Mouse (Mus musculus): Measurements from ENCODE around the gene Prdm11. TPM values are rescaled to one million over a fixed set of nuclear protein-coding genes. Genes with fewer than 3 reads are reported as not detected.

Prdm11 gene
- polyA plus RNA-seq, 1 experiment, result 11.8 TPM

GRCm38 (mm10) chr2:92941463-92941862, 104.5 kb downstream of the Prdm11 start:
- no peak for DNase-seq (ENCODE audit: low read depth)
- TF ChIP-seq CTCF (IDR thresholded peaks at IDR 0.05; ENCODE audit: borderline replicate concordance, extremely low read depth, insufficient read depth, insufficient read length), result no peak
- no peak for TF ChIP-seq POLR2A (IDR thresholded peaks at IDR 0.05; ENCODE audit: borderline replicate concordance, extremely low read depth, insufficient read depth, insufficient read length, poor library complexity, severe bottlenecking)

- no peak for DNase-seq (ENCODE audit: low read depth)
- TF ChIP-seq CTCF (IDR thresholded peaks at IDR 0.05; ENCODE audit: borderline replicate concordance, extremely low read depth, insufficient read depth, insufficient read length), result no peak
- TF ChIP-seq POLR2A (IDR thresholded peaks at IDR 0.05; ENCODE audit: borderline replicate concordance, extremely low read depth, insufficient read depth, insufficient read length, poor library complexity, severe bottlenecking), result no peak
Measured at GRCm38 (mm10) chr2:92940963-92941362, 105.0 kb downstream of the Prdm11 start.

GRCm38 (mm10) chr2:92938827-92939226, 107.1 kb downstream of the Prdm11 start:
- no peak for TF ChIP-seq POLR2A (IDR thresholded peaks at IDR 0.05; ENCODE audit: borderline replicate concordance, extremely low read depth, insufficient read depth, insufficient read length, poor library complexity, severe bottlenecking)
- TF ChIP-seq CTCF (IDR thresholded peaks at IDR 0.05; ENCODE audit: borderline replicate concordance, extremely low read depth, insufficient read depth, insufficient read length), result no peak
- no peak for DNase-seq (ENCODE audit: low read depth)

GRCm38 (mm10) chr2:92938063-92938462, 107.9 kb downstream of the Prdm11 start:
- TF ChIP-seq POLR2A (IDR thresholded peaks at IDR 0.05; ENCODE audit: borderline replicate concordance, extremely low read depth, insufficient read depth, insufficient read length, poor library complexity, severe bottlenecking) (no peak), CTCF (IDR thresholded peaks at IDR 0.05; ENCODE audit: borderline replicate concordance, extremely low read depth, insufficient read depth, insufficient read length) (no peak)
- no peak for DNase-seq (ENCODE audit: low read depth)

- DNase-seq (ENCODE audit: low read depth), result peak; percentile 26
- TF ChIP-seq POLR2A (IDR thresholded peaks at IDR 0.05; ENCODE audit: borderline replicate concordance, extremely low read depth, insufficient read depth, insufficient read length, poor library complexity, severe bottlenecking), result no peak
- no peak for TF ChIP-seq CTCF (IDR thresholded peaks at IDR 0.05; ENCODE audit: borderline replicate concordance, extremely low read depth, insufficient read depth, insufficient read length)
Measured at GRCm38 (mm10) chr2:92935483-92935882, 110.5 kb downstream of the Prdm11 start.

GRCm38 (mm10) chr2:92934312-92934982, 111.5 kb downstream of the Prdm11 start:
- peak; percentile 85 for DNase-seq (ENCODE audit: low read depth)
- TF ChIP-seq POLR2A (IDR thresholded peaks at IDR 0.05; ENCODE audit: borderline replicate concordance, extremely low read depth, insufficient read depth, insufficient read length, poor library complexity, severe bottlenecking), result no peak
- no peak for TF ChIP-seq CTCF (IDR thresholded peaks at IDR 0.05; ENCODE audit: borderline replicate concordance, extremely low read depth, insufficient read depth, insufficient read length)

GRCm38 (mm10) chr2:92933379-92933778, 112.6 kb downstream of the Prdm11 start:
- DNase-seq (ENCODE audit: low read depth), result no peak

GRCm38 (mm10) chr2:92931061-92931460, 114.9 kb downstream of the Prdm11 start:
- no peak for TF ChIP-seq POLR2A (IDR thresholded peaks at IDR 0.05; ENCODE audit: borderline replicate concordance, extremely low read depth, insufficient read depth, insufficient read length, poor library complexity, severe bottlenecking)
- TF ChIP-seq CTCF (IDR thresholded peaks at IDR 0.05; ENCODE audit: borderline replicate concordance, extremely low read depth, insufficient read depth, insufficient read length), result no peak
- DNase-seq (ENCODE audit: low read depth), result no peak

More at GRCm38 (mm10) chr2:92933379-92933778, 112.6 kb downstream of the Prdm11 start:
- TF ChIP-seq CTCF (IDR thresholded peaks at IDR 0.05; ENCODE audit: borderline replicate concordance, extremely low read depth, insufficient read depth, insufficient read length) (no peak), POLR2A (IDR thresholded peaks at IDR 0.05; ENCODE audit: borderline replicate concordance, extremely low read depth, insufficient read depth, insufficient read length, poor library complexity, severe bottlenecking) (no peak)

GRCm38 (mm10) chr2:92929696-92930095, 116.3 kb downstream of the Prdm11 start:
- DNase-seq (ENCODE audit: low read depth), result no peak
- TF ChIP-seq POLR2A (IDR thresholded peaks at IDR 0.05; ENCODE audit: borderline replicate concordance, extremely low read depth, insufficient read depth, insufficient read length, poor library complexity, severe bottlenecking) (no peak), CTCF (IDR thresholded peaks at IDR 0.05; ENCODE audit: borderline replicate concordance, extremely low read depth, insufficient read depth, insufficient read length) (no peak)

GRCm38 (mm10) chr2:92924677-92925259, 121.2 kb downstream of the Prdm11 start:
- peak; percentile 83 for DNase-seq (ENCODE audit: low read depth)
- TF ChIP-seq POLR2A (IDR thresholded peaks at IDR 0.05; ENCODE audit: borderline replicate concordance, extremely low read depth, insufficient read depth, insufficient read length, poor library complexity, severe bottlenecking) (no peak), CTCF (IDR thresholded peaks at IDR 0.05; ENCODE audit: borderline replicate concordance, extremely low read depth, insufficient read depth, insufficient read length) (no peak)

GRCm38 (mm10) chr2:92920709-92921108, 125.3 kb downstream of the Prdm11 start:
- DNase-seq (ENCODE audit: low read depth), result peak; percentile 90

More at GRCm38 (mm10) chr2:92920709-92921108, 125.3 kb downstream of the Prdm11 start:
- TF ChIP-seq CTCF (IDR thresholded peaks at IDR 0.05; ENCODE audit: borderline replicate concordance, extremely low read depth, insufficient read depth, insufficient read length), result no peak
- TF ChIP-seq POLR2A (IDR thresholded peaks at IDR 0.05; ENCODE audit: borderline replicate concordance, extremely low read depth, insufficient read depth, insufficient read length, poor library complexity, severe bottlenecking), result no peak

Data from brain, embryonic 14.5 days (tissue).